Mouse (Mus musculus): ENCODE measurements at regions not wholly inside any gene's neighbourhood (a gene's known extent, or its start where the extent isn't known, plus 50 kb on each side); places are given as distances from the start of the nearest gene placed in this dataset.

DNA sequence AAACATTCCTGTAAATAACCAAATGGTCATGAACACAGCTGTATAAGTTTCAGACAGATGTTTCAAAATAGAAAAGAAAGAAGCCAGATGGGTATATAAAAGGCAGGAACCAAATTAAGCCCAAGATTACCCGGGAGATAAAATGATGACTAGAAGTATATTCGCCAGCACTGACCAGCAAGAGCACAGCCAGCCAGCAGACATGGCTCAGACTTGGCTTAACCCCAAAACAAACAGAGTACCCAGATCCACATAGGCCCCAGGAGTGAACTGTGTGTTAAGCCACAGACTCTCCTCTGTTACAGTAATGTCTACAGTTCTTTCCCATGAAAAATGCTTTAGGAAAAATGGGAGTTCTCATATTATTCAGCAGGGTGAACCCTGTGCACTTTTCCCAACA, 123.2 kb downstream of the Atp6ap1l start:
- no peak overlapping the region for H3K27ac ChIP-seq
- DNase-seq (no peak), ATAC-seq (ENCODE audit: low read depth) (no peak)
- H3K4me3 ChIP-seq (replicated peaks) = no peak overlapping the region
- H3K4me1 ChIP-seq (replicated peaks) = no peaks in the 10 kb centered on the region
- H3K4me2 ChIP-seq = no peak overlapping the region
- no peaks in the 10 kb centered on the region for H3K36me3 ChIP-seq
- no peaks in the 10 kb centered on the region for H3K27me3 ChIP-seq
- WGBS (ENCODE audit: insufficient replicate concordance) = 79% methylated on average over 2 of the region's 2 CpGs
- H3K9me3 ChIP-seq (replicated peaks) = no peaks in the 10 kb centered on the region
- H3K9ac ChIP-seq = no peak overlapping the region

- DNase-seq (no peak), ATAC-seq (ENCODE audit: low read depth) (no peak)
- H3K4me1 ChIP-seq (replicated peaks) = no peaks in the 10 kb centered on the region
- H3K27ac ChIP-seq = no peak overlapping the region
- H3K9ac ChIP-seq = no peak overlapping the region
- WGBS (ENCODE audit: insufficient replicate concordance) = 65% methylated on average over 4 of the region's 4 CpGs
- H3K9me3 ChIP-seq (replicated peaks) = no peaks in the 10 kb centered on the region
- H3K4me2 ChIP-seq = no peak overlapping the region
- no peaks in the 10 kb centered on the region for H3K36me3 ChIP-seq
- no peaks in the 10 kb centered on the region for H3K27me3 ChIP-seq
- no peak overlapping the region for H3K4me3 ChIP-seq (replicated peaks)
Measured at GRCm38 (mm10) chr13:90777952-90778298, 127.2 kb downstream of the Atp6ap1l start.

DNA sequence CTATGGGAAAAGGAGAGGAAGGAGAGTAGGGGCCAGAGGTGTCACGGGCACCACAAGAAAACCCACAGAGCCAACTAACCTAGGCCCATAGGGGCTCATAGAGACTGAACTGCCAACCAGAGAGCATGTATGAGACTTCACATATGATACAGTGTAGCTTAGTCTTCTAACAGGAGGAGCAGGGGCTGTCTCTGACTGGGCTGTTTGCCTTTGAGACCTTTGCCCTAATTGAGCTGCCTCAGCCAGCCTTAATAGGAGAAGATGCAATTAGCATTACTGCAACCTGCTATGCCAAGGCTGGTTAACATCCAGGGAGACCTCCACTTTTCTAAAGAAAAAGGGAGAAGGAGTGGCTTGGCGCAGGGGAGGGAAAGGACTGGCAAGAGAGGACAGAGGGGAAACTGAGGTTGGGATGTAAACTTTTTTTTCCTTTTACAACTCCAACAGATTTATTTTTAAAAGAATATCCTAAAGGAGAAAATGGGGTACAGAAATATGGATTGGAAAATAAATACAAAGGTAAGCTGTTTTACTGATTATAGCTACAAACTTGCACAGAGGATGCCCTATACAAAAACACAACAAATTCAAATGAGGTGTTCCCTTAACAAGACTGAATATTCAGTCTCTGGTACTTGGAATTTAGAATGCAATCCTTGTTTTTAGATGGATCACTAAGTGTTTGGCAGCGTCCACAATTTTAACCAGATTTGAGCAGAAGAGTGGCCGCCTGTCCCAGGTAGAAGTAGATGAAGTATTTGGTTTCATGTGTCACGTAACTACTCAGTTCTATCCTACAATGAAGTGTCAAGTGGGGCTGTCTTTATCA, 127.8 kb downstream of the Atp6ap1l start:
- 63% methylated on average over 5 of the region's 5 CpGs for WGBS (ENCODE audit: insufficient replicate concordance)
- Histone ChIP-seq H3K27ac (no peak overlapping the region), H3K9ac (no peak overlapping the region), H3K4me3 (replicated peaks) (no peak overlapping the region), H3K4me1 (replicated peaks) (no peaks in the 10 kb centered on the region), H3K36me3 (no peaks in the 10 kb centered on the region), H3K9me3 (replicated peaks) (no peaks in the 10 kb centered on the region), H3K27me3 (no peaks in the 10 kb centered on the region), H3K4me2 (no peak overlapping the region)
- no peak for DNase-seq
- no peak for ATAC-seq (ENCODE audit: low read depth)

DNA sequence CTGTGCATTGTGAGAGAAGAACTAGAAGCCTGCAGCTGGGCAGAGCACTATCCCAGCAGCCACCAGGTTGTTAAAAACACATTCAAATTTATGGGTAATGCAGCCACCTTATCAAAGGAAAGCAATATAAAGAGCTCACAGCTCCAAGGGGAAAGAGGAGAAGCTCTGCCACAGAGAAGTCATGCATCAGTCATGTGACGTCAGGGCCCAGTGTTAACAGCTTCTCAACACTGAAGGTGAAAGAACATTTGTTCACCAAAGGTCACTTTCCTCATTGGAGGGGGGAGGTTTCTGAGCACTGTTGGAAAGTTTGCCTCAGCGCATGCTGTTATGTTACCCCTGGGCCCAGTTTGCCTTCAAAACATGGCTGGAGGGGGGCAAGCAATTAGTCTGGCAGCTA, 143.0 kb downstream of the Atp6ap1l start:
- Histone ChIP-seq H3K27me3 (no peaks in the 10 kb centered on the region), H3K4me2 (no peak overlapping the region), H3K4me3 (replicated peaks) (no peak overlapping the region), H3K4me1 (replicated peaks) (no peaks in the 10 kb centered on the region), H3K9ac (no peak overlapping the region), H3K9me3 (replicated peaks) (no peaks in the 10 kb centered on the region), H3K36me3 (no peaks in the 10 kb centered on the region), H3K27ac (no peak overlapping the region)
- DNase-seq (no peak), ATAC-seq (ENCODE audit: low read depth) (no peak)
- 65% methylated on average over 2 of the region's 2 CpGs for WGBS (ENCODE audit: insufficient replicate concordance)

DNA sequence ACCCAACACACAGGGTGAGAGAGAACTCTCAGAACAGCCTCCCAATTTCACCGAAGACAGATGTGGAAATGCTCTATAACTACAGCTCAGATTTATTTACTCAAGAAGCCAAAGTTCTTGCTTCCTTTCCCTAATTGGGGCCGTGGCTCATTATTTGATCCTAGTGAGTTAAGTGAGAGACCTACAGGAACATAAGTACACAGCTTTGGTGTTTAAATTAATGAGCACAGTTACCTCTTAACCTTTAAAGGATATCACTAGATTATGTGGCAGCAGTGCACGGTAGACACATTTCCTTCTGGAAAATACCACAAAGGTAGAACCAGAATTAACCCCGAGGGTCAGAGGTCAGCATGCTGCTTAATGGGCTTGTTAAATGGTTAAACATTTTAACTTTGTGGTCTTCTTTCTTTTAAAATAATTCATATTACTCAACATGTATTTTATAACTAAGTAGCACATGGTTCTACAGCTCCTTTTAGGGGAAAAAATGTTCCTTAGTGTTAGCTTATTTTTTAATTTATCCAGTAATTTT, 144.6 kb downstream of the Atp6ap1l start:
- Histone ChIP-seq H3K9me3 (replicated peaks) (no peaks in the 10 kb centered on the region), H3K4me1 (replicated peaks) (no peaks in the 10 kb centered on the region), H3K27ac (no peak overlapping the region), H3K4me2 (no peak overlapping the region), H3K4me3 (replicated peaks) (no peak overlapping the region), H3K9ac (no peak overlapping the region), H3K36me3 (no peaks in the 10 kb centered on the region), H3K27me3 (no peaks in the 10 kb centered on the region)
- 54% methylated on average over 4 of the region's 4 CpGs for WGBS (ENCODE audit: insufficient replicate concordance)
- DNase-seq (no peak), ATAC-seq (ENCODE audit: low read depth) (no peak)

DNA sequence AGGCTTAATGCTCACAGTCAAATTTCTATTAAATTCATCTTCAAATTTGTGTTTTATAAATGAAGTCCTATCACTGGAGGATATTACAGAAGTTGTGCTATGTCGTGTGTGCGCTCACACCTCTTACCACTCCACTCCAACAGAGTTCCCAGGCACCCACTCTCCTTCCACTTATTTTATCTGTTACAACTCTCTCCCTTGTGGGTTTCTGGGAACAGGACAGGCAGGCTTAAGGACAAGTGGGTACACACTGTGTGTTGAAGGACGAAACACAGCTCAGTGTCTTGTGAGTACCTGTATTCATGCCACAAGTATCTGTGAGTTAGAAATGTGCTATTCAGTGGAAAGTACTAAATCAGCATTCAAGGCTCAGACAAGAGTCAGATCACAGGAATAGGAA, 150.7 kb downstream of the Atp6ap1l start:
- no peak overlapping the region for H3K4me2 ChIP-seq
- no peak for DNase-seq
- H3K27me3 ChIP-seq = no peaks in the 10 kb centered on the region
- no peaks in the 10 kb centered on the region for H3K4me1 ChIP-seq (replicated peaks)
- ATAC-seq (ENCODE audit: low read depth) = no peak
- H3K36me3 ChIP-seq = no peaks in the 10 kb centered on the region
- no peak overlapping the region for H3K27ac ChIP-seq
- H3K4me3 ChIP-seq (replicated peaks) = no peak overlapping the region
- WGBS (ENCODE audit: insufficient replicate concordance) = 61% methylated on average over 3 of the region's 3 CpGs
- no peaks in the 10 kb centered on the region for H3K9me3 ChIP-seq (replicated peaks)
- H3K9ac ChIP-seq = no peak overlapping the region

- H3K27ac ChIP-seq = no peak overlapping the region
- no peaks in the 10 kb centered on the region for H3K36me3 ChIP-seq
- no peaks in the 10 kb centered on the region for H3K4me1 ChIP-seq (replicated peaks)
- H3K9me3 ChIP-seq (replicated peaks) = no peaks in the 10 kb centered on the region
- DNase-seq (no peak), ATAC-seq (ENCODE audit: low read depth) (no peak)
- H3K9ac ChIP-seq = no peak overlapping the region
- no peak overlapping the region for H3K4me2 ChIP-seq
- no peak overlapping the region for H3K4me3 ChIP-seq (replicated peaks)
- H3K27me3 ChIP-seq = no peaks in the 10 kb centered on the region
- WGBS (ENCODE audit: insufficient replicate concordance) = 36% methylated on average over 1 of the region's 1 CpGs
Measured at GRCm38 (mm10) chr13:90749741-90750140, 155.4 kb downstream of the Atp6ap1l start.

GRCm38 (mm10) chr13:90745063-90745462, 160.1 kb downstream of the Atp6ap1l start:
- H3K9me3 ChIP-seq (replicated peaks) = no peaks in the 10 kb centered on the region
- H3K36me3 ChIP-seq = no peaks in the 10 kb centered on the region
- H3K4me2 ChIP-seq = no peak overlapping the region
- no peak overlapping the region for H3K27ac ChIP-seq
- H3K27me3 ChIP-seq = no peaks in the 10 kb centered on the region
- no peak overlapping the region for H3K4me3 ChIP-seq (replicated peaks)
- WGBS (ENCODE audit: insufficient replicate concordance) = 28% methylated on average over 1 of the region's 1 CpGs
- DNase-seq = no peak
- H3K4me1 ChIP-seq (replicated peaks) = no peaks in the 10 kb centered on the region
- no peak overlapping the region for H3K9ac ChIP-seq
- ATAC-seq (ENCODE audit: low read depth) = no peak

- no peak overlapping the region for H3K4me2 ChIP-seq
- H3K4me1 ChIP-seq (replicated peaks) = no peaks in the 10 kb centered on the region
- no peak overlapping the region for H3K9ac ChIP-seq
- H3K4me3 ChIP-seq (replicated peaks) = no peak overlapping the region
- ATAC-seq (ENCODE audit: low read depth) (no peak), DNase-seq (no peak)
- no peaks in the 10 kb centered on the region for H3K27me3 ChIP-seq
- WGBS (ENCODE audit: insufficient replicate concordance) = 57% methylated on average over 4 of the region's 4 CpGs
- H3K9me3 ChIP-seq (replicated peaks) = no peaks in the 10 kb centered on the region
- no peaks in the 10 kb centered on the region for H3K36me3 ChIP-seq
- no peak overlapping the region for H3K27ac ChIP-seq
Measured at GRCm38 (mm10) chr13:90742615-90743402, 162.3 kb downstream of the Atp6ap1l start.

- no peaks in the 10 kb centered on the region for H3K9me3 ChIP-seq (replicated peaks)
- H3K27me3 ChIP-seq = no peaks in the 10 kb centered on the region
- H3K9ac ChIP-seq = no peak overlapping the region
- H3K4me2 ChIP-seq = no peak overlapping the region
- H3K27ac ChIP-seq = no peak overlapping the region
- ATAC-seq (ENCODE audit: low read depth) = no peak
- H3K36me3 ChIP-seq = no peaks in the 10 kb centered on the region
- DNase-seq = no peak
- WGBS (ENCODE audit: insufficient replicate concordance) = 61% methylated on average over 1 of the region's 1 CpGs
- no peaks in the 10 kb centered on the region for H3K4me1 ChIP-seq (replicated peaks)
- no peak overlapping the region for H3K4me3 ChIP-seq (replicated peaks)
Measured at GRCm38 (mm10) chr13:90739797-90740196, 165.4 kb downstream of the Atp6ap1l start.

- H3K4me2 ChIP-seq = no peak overlapping the region
- DNase-seq (no peak), ATAC-seq (ENCODE audit: low read depth) (no peak)
- no peak overlapping the region for H3K4me3 ChIP-seq (replicated peaks)
- 57% methylated on average over 3 of the region's 3 CpGs for WGBS (ENCODE audit: insufficient replicate concordance)
- no peaks in the 10 kb centered on the region for H3K9me3 ChIP-seq (replicated peaks)
- no peak overlapping the region for H3K27ac ChIP-seq
- no peaks in the 10 kb centered on the region for H3K4me1 ChIP-seq (replicated peaks)
- no peaks in the 10 kb centered on the region for H3K27me3 ChIP-seq
- H3K9ac ChIP-seq = no peak overlapping the region
- H3K36me3 ChIP-seq = no peaks in the 10 kb centered on the region
Measured at GRCm38 (mm10) chr13:90738513-90738912, 166.6 kb downstream of the Atp6ap1l start.
